Mouse (Mus musculus) liver, adult 2 months (tissue): ENCODE measurements around the gene Iffo2. TPM values are rescaled to one million over a fixed set of nuclear protein-coding genes. Genes with fewer than 3 reads are reported as not detected.

Experiments used
- DNase-seq: peaks from one replicate; pipeline ENCODE4 v3.0.0-alpha.2; 2011; ENCODE audit warnings: low read depth, low spot score; ENCODE audit errors: extremely low read depth
- H3K27ac ChIP-seq: fragments of 200-500 bp; replicated peaks from 2 replicates; pipeline ENCODE4 v1.5.1; 2012; ENCODE audit warnings: low read depth, mild to moderate bottlenecking, control low read depth, inconsistent platforms, low read length; ENCODE audit not compliant: insufficient read depth
- H3K27me3 ChIP-seq: fragments of 200-500 bp; 2 replicates; pipeline ENCODE4 v1.6.1; 2012; ENCODE audit warnings: mild to moderate bottlenecking, moderate library complexity, low read length, inconsistent platforms; ENCODE audit not compliant: control insufficient read depth, insufficient read depth
- H3K36me3 ChIP-seq: fragments of 200-500 bp; 2 replicates; pipeline ENCODE4 v1.6.1; 2012; ENCODE audit warnings: low read length, inconsistent platforms; ENCODE audit not compliant: control insufficient read depth, insufficient read depth
- H3K4me1 ChIP-seq: fragments of 200-500 bp; 2 replicates; pipeline ENCODE4 v1.6.1; 2011; ENCODE audit warnings: low read length; ENCODE audit not compliant: control insufficient read depth, insufficient read depth
- H3K4me3 ChIP-seq: fragments of 200-500 bp; 2 replicates; pipeline ENCODE4 v1.5.1; 2011; ENCODE audit warnings: low read depth, mild to moderate bottlenecking, control low read depth, low read length, moderate library complexity; ENCODE audit not compliant: insufficient read depth
- H3K79me2 ChIP-seq: fragments of 200-500 bp; 2 replicates; pipeline ENCODE4 v1.6.1; 2012; ENCODE audit warnings: inconsistent platforms, mild to moderate bottlenecking, low read length, moderate library complexity; ENCODE audit not compliant: control insufficient read depth, insufficient read depth
- H3K9ac ChIP-seq: fragments of 200-500 bp; 2 replicates; pipeline ENCODE4 v1.6.1; 2012; ENCODE audit warnings: low read depth, mild to moderate bottlenecking, control low read depth, inconsistent platforms, low read length
- CTCF ChIP-seq: fragments of 200-500 bp; IDR thresholded peaks from 2 replicates; pipeline ENCODE4 v1.5.1; 2011; ENCODE audit warnings: low read depth, low read length, control low read depth
- POLR2A ChIP-seq: fragments of 200-500 bp; IDR thresholded peaks from 2 replicates; pipeline ENCODE4 v1.6.1; 2011; ENCODE audit warnings: low read length, control low read depth; ENCODE audit not compliant: insufficient read depth; ENCODE audit errors: extremely low read depth
- WGBS: fragments of 180-500 bp; shearing (Covaris S2); methylation state at CpG from one replicate; pipeline ENCODE4 v1.1.7; 2018; 5-methylcytosine and 5-hydroxymethylcytosine counted together
- polyA plus RNA-seq: library from polyadenylated mRNA; depleted of rRNA; stranded (reverse); fragments of >200 nt; gene quantifications from 2 replicates; pipeline ENCODE4 v1.2.3, GENCODE M21; 2012
- total RNA-seq: library from RNA; depleted of rRNA; stranded (reverse); fragments of >200 nt; gene quantifications from 2 replicates; pipeline ENCODE4 v1.2.3, GENCODE M21; 2014

Iffo2 gene
- total and polyA plus RNA-seq, 2 experiments: 4.3 to 7.0 TPM

DNA sequence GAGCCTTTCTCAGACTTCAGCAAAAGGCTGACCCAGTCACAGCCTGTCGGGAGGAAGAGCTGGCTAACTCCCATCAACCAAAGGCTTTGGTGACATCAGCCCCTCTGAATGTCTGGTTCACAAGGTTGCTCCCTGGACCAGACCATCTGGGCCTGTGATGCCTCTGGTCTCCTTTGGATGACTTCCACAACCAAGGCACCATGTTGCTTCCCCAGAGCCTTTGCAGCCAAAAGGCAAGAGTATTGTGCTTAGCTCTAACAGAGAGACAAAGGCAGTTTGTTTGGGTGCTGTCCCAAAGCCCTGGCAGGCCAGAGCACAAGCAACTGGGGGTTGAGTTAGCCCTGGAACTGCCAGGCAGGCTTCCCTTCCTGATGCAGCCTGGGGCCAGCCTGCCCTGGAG is 40.4 kb upstream of the Iffo2 start:
- H3K79me2 ChIP-seq: no peaks in the 10 kb centered on the region
- H3K9ac ChIP-seq: no peak overlapping the region
- H3K36me3 ChIP-seq: peaks cover 16% of the 10 kb centered on the region
- peaks cover 8% of the 10 kb centered on the region for H3K4me1 ChIP-seq
- 62% methylated on average over 1 of the region's 1 CpGs for WGBS
- no peak overlapping the region for H3K4me3 ChIP-seq
- no peak for TF ChIP-seq POLR2A
- no peak for TF ChIP-seq CTCF
- no peak for DNase-seq
- no peaks in the 10 kb centered on the region for H3K27me3 ChIP-seq
- H3K27ac ChIP-seq: no peak overlapping the region

DNA sequence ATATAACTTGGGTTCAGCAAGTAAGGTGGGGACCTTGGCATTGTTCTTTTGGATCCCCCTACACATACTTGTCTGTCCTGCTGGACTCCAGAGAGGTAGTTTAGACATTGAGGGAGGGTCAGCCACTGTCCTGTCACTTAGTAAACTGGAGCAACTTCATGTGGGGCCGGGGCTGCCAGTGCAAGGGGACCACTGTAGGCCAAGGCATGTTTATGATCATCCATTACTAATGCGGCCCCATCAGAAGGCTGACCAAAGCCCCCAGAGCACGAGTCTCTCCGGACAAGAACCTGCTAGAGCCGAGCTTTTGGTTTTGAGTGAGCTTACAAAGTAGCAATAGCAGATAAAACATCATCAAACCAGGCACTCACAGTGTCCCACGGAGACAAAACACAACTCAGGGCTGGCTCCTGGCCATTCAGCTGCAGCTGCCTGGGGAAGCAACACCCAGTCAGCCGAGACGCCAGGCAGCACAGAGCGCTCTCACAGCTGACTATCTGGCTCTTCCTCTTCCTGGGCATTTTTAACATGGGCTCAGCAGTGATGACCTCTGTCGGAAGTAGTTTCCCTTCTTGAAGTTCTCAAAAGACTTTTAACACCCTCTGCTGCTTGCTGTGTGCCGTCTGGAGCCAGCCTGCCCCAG is 39.8 kb upstream of the Iffo2 start:
- Histone ChIP-seq H3K27ac (no peak overlapping the region), H3K9ac (no peak overlapping the region), H3K27me3 (no peaks in the 10 kb centered on the region), H3K36me3 (peaks cover 12% of the 10 kb centered on the region; the same call in 1 of the 2 replicates), H3K4me1 (peaks cover 8% of the 10 kb centered on the region), H3K79me2 (no peaks in the 10 kb centered on the region), H3K4me3 (no peak overlapping the region)
- WGBS: 74% methylated on average over 11 of the region's 11 CpGs
- DNase-seq: peak; percentile 35
- TF ChIP-seq POLR2A (no peak), CTCF (no peak)

DNA sequence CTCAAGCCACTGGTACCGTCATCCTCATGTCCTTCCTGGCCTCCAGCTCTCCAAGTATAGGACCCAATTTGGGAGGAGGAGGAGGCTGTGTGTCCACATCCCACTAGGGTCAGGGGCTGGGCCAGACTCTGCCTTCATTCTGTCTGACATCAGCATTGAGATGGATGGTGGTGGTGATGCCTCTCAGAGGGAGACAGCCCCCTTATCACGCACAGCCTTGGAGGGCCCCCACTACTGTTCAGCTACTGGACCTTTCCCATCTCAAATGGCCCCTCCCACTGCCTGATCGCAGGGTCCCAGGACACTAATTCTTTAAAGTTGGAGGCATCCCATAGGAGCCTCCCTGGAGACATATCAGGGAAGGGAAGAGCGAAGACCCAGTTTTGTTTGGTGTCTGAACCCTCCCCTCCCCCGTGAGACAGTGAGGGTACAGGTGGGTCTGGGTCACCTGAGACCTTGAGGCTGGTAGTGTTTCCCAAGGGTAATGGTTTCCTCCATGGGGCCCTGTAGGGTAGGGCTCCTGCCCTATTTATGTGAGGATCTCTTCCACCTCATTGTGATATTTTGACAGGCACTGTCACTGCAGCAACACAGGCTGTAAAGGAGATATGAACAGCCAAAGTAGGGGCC is 38.7 kb upstream of the Iffo2 start:
- no peak for TF ChIP-seq CTCF
- TF ChIP-seq POLR2A: no peak
- no peak for DNase-seq
- H3K36me3 ChIP-seq: peaks cover 5% of the 10 kb centered on the region; the same call in 1 of the 2 replicates
- no peak overlapping the region for H3K9ac ChIP-seq
- H3K4me3 ChIP-seq: no peak overlapping the region
- no peaks in the 10 kb centered on the region for H3K79me2 ChIP-seq
- H3K27ac ChIP-seq: no peak overlapping the region
- H3K4me1 ChIP-seq: peaks cover 8% of the 10 kb centered on the region
- no peaks in the 10 kb centered on the region for H3K27me3 ChIP-seq
- 90% methylated on average over 5 of the region's 5 CpGs for WGBS

DNA sequence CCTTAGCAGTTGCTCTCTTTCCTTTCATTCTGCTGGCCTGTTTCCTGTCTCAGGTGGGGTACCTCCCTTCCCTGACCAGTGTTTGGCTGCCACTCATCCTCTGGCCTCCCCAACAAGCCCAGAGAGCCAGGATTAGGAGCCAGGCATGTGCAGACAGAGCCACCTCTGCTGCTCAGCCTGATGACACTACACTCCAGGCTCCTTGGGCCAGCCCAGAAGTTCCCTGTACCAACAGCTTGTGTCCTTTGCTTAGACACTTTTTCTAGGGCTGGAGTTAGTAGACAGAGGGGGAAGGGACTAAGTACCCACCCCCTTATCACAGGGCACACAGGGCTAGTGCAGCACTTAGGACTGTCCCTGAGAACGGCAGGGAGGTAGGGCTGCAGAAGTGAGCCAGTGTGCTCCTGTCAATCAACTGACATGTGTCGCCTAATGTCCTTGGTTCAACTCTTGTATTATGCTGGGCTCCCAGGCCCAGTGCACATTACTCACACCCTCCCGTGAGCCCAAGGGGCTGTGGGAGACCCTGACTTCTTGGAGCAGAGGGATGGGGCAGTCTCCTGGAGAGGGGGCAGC is 38.0 kb upstream of the Iffo2 start:
- Histone ChIP-seq H3K36me3 (peaks cover 3% of the 10 kb centered on the region; the same call in 1 of the 2 replicates), H3K4me1 (peaks cover 8% of the 10 kb centered on the region), H3K79me2 (no peaks in the 10 kb centered on the region), H3K27me3 (no peaks in the 10 kb centered on the region), H3K4me3 (no peak overlapping the region), H3K9ac (no peak overlapping the region), H3K27ac (no peak overlapping the region)
- TF ChIP-seq CTCF: no peak
- TF ChIP-seq POLR2A: no peak
- DNase-seq: peak; percentile 20
- 29% methylated on average over 3 of the region's 3 CpGs for WGBS

GRCm38 (mm10) chr4:139493227-139494025 is 36.9 kb upstream of the Iffo2 start:
- Histone ChIP-seq H3K4me1 (peaks cover 8% of the 10 kb centered on the region), H3K36me3 (no peaks in the 10 kb centered on the region; the same call in 1 of the 2 replicates), H3K4me3 (no peak overlapping the region), H3K27ac (no peak overlapping the region; the same call in 1 of the 2 replicates), H3K9ac (no peak overlapping the region), H3K27me3 (no peaks in the 10 kb centered on the region), H3K79me2 (no peaks in the 10 kb centered on the region)
- DNase-seq: peak; percentile 86
- WGBS: 57% methylated on average over 9 of the region's 9 CpGs
- peak; percentile 14; the same call in 1 of the 2 replicates for TF ChIP-seq CTCF
- no peak for TF ChIP-seq POLR2A
